Mouse (Mus musculus) right cerebral cortex, adult 18-20 months (tissue): ENCODE results near the gene Rpl9-ps6.
"Not testable (repeated sequence)": the region's sequence is repeated elsewhere in the genome, so short reads cannot be mapped to it uniquely, and the experiment has no call there.

Source experiments
- DNase-seq: peaks from one replicate; pipeline ENCODE4 v3.0.0; 2022; ENCODE audit warnings: mixed read lengths

Gene Rpl9-ps6

DNA sequence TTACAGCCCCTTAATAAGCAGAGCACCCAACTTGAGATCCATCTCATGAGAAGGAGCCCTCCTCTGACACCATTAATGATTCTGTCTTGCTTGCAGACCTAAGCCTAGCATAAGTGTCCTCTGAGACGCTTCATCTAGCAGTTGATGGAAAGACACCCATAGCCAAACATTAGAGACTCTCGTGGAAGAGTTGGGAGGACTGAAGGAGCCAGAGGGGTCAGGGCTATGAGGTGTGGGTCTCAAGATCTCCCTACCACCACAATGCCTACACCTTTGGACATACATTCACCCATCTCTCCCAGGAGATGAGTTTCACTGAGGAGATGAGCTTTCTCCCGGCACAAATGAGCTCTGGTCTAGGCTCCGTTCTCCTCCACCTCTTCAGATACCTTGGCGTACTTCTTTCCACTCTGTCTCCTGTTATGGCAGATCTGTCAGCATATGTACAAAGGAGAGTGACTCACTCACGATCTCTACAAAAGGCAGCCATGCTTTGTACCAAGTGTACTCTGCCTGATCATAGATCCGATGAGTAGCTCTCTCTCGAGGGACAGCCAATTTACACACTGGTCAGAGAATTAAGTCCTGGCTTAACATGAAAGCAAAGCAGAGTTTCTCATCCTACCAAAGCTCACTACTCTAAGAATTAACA, 14.5 kb upstream of the Rpl9-ps6 start:
- no peak for DNase-seq

DNA sequence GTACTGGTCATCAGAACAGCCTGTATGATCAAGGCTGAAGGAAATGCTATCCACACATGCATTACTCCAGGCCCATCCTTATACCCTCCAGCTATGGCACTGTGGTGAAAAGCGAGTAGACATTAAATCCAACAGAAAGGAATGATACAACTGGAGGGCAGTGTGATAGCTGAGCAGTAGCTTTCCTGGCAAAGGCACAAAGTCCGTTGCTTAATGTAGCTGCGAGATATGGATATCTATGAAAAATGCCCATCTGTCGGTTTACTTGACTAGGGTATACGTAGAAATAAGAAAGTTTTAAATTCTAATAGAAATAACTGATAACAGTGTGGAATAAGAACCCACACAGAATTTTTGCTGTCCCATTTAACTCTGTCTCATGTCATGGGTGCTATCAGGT, 13.9 kb upstream of the Rpl9-ps6 start:
- DNase-seq, result no peak

DNA sequence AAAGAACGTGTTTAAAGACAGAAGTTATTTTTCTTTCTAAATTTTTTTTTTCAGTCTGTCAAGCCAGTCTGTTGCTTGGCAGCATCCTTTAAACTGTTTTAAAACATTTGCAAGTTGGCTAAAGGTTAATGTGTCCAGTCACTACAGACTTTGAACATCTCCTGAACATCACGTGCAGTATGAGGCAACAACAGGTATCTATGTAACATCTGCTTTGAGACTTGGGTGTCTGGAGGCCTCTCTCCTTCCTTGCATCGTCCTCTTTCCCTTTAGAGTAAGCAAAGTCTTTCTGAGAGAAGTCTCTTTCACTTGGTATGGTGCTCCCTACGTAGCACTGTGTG, 10.3 kb upstream of the Rpl9-ps6 start:
- no peak for DNase-seq

DNA sequence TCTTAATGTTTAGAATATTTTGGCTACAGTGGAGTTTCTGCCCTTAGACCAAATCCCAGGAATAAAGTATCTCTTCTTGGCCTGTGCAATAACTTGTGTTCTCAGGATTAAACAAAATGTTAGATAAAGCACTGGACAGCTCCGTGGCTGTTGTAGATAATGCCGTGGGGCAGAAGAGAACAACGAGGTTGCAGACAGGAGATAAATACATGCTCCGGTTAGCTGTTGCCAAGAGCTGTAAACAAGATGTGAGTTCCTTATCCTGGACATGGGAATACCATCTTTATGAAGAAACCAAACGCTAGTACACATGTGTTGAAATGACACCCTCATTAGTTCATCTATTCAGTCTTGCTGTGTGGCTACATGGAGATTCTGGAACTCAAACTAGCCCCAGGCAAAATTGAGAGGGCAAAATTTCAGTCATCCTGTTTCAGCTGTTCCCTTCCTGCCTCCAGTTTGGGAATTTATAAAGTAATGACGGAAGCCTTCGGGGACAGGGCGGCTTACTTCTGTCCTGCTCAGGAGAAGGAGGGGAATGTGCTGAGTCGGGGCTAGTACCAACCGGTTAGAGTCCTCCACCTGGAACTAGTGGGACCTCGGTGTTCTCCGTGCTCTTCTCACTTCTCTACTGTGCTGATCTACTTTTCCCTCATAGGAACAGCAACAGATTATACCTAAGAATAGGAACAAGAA, 9.8 kb upstream of the Rpl9-ps6 start:
- DNase-seq, result no peak

DNA sequence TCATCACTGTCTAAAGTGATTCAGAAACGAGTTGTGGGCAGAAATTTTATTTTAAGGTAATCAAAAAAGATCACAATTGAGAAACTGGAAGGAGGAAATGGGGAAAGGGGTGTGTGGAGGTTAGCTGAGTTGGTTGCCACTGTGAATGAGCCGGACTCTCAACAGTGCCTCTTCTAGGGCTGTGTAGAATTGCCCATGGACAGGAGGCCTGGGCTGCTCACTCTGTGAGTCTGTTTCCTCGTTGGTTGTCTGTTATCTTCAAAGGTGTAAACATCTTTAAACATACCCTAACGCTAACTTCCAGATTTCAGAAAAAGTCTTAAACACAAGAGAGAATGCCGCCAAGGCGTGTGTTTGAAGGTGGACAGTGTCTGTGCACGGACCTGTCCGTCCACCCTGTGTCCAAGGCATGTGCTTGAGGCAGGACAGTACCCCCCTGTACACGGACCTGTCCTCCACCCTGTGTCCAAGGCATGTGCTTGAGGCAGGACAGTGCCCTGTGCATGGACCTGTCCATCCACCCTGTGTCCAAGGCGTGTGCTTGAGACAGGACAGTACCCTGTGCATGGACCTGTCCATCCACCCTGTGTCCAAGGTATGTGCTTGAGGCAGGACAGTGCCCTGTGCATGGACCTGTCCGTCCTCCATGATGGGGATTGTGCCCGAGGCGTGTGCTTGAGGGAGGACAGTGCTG, 4.3 kb upstream of the Rpl9-ps6 start:
- no peak for DNase-seq

DNA sequence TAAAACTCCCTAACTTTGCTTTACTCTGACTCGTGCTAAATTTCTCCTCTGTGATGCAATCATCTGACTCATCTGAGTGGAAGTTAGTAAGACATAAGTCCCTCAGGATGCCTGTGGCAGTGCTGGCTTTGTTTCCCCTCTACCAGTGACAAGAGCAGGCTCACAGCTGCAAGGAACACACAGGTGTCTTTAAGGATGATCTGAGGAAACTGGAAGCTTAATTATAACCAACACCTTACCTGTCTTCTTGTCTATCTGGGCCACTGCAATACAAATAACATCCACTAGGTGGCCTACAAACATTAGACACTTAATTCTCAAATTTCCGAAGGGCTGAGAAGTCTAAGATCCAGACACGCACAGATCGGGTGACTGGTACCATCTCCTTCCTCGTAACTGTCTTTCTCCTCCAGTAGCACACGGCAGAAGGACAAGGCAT, 3.7 kb upstream of the Rpl9-ps6 start:
- DNase-seq, result peak; percentile 43

DNA sequence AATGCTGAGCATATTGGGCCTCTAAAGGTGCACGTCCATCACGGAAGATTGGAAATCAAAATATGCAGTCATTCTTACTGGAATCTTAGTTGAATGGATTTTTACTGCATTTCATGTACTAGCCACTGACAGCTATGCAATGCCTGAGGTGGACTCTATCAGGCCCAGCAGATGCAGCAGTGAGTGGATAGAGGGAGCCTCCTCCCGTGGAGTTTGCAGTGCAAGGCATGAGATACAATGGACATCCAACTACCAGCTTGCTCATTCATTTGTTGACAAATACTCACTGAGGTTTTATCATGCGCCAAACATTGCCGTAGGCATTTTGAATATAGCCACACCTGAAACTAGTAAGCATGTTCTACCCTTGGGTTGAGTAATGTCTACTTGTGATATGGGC, 947 bp upstream of the Rpl9-ps6 start:
- DNase-seq, result no peak

DNA sequence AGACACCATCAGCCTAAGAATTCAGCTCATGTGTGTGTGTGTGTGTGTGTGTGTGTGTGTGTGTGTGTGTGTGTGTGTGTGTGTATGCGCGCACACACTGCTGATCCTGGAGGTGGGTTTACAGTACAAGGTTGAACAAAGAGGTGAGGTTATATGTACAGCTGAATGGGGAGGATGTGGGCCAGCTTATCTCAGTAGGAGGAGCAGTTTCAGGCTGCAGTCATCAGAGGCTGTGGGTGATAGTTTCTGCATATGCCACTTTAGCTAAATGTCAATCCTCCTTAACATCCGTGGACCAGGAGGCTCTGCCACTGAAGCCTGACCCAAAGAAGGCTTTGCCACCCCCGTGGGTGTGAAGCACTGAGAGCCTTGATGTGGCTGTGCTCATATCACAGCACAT, 1.1 kb downstream of the Rpl9-ps6 start:
- DNase-seq, result no peak

DNA sequence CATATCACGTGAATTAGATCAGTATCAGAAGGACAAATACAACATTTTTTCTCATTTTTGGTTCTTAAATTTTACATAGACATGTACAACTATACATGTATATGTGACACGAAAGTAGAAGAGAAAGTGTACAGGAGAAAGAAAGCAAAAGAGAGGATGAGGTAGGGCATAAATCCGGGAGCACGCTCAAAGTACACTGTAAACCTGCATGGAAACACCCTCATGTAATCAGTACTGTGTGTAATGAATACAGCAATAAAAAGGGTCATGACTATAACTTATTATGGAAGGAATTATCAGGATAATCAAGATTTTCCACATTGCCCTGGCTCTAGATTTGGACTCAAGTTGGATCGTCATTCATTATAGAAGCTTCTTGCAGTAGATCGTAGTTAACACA, 3.3 kb downstream of the Rpl9-ps6 start:
- DNase-seq, result no peak

DNA sequence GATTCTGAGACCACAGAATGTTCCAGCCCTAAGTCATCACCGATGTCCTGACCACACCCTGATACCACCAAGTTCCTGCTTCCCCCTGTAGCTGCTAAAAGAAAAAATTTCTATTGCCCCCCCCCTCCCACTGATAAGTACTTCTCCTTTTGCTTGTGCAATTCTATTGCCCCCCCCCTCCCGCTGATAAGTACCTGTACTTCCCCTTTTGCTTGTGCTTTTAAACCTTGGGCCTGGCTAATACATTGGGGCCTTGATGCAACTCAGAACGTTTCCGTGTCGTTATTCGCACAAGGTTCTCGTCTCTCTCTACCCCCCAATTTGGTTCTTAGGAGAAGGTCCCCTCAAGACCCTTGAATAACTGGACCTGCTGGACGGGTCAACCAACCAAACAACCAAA, 8.7 kb downstream of the Rpl9-ps6 start:
- not testable (repeated sequence) for DNase-seq

DNA sequence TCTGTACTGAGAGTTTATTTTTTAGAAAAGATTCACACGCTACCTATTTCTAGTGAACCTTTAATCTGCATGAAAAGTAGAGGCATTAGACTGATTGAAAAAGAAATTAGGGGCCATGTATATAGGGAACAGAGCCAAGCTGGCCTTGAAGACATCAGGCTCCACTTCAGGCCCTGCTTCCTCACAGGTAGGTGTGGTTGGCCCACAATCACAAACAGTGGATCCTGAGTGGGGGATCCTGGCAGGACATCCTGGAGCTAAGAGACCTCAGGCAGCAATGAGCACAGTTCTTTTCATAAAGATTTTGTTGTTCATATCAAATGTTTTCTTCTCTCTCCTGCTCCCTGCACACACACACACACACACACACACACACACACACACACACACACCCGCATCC, 9.6 kb downstream of the Rpl9-ps6 start:
- DNase-seq, result no peak

DNA sequence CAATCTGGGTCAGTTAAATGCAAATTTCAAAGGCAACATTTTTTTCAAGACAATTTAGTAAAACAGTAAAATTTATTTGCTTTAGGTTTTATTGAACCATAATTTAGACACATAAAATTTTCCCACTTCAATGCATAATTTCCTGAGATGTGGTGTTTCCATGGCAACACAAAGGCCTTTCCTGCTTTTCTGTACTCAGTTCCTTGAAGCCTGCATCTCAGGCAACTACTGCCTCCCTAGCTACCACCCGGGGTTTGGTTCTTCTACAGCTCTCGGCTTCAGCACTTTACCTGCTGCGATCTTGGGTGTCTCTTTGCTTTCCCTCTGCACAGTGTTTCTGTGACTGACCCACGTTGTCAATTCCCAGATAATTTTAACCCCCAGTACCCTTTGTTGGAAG, 14.1 kb downstream of the Rpl9-ps6 start:
- DNase-seq, result peak; percentile 42

DNA sequence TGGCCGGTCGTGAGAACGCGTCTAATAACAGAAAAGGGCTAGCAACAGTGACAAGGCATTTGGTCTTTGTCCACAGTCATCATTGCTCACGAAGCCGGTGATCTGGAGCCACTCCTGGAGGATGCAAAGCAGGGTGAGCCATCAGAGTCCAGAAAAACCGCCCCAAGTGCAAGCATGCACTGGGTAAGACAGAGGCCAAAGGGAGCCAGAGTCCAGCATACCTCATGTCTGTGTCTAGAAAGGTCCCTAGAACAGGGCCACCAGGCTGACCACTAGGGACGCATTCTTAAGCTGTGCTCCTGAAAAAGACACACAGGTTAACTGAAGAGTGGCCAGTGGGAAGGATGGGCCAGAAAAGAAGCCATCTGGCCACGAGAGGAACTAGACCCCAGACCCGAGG, 17.4 kb downstream of the Rpl9-ps6 start:
- DNase-seq, result no peak

DNA sequence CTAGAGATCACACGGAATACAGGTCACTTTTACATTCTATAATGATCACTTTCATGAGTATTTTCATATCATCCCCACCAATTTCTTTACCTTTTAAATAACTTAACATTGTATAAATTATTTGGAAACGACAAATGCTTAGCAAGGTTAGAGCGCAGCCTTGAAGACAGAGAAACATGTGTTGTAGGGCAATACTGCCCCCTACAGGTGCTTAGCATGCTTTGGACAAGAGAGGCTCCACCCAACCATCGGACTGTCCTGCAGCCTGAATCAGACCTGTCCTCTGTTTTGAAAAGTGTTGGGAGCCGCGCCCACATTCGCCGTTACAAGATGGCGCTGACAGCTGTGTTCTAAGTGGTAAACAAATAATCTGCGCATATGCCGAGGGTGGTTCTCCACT, 24.8 kb downstream of the Rpl9-ps6 start:
- no peak for DNase-seq

DNA sequence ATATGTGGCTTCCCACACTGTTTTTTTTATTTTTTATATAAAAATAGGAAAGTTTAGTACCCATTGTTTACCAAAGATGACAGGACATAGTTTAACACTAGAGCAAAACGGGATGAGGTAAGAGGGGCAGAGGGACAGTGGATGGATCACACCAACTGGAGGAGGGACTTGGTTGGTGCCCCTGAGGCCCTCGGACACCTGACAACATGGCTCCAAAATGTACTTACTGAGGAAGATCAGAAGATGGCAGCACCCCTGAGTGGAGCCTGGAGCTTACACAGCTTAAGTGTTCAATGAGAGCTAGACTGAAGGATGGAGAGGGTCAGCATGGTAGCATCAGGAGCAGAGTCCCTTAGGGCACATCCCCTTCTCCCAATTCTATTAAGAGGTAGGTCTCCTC, 27.0 kb downstream of the Rpl9-ps6 start:
- DNase-seq, result no peak

DNA sequence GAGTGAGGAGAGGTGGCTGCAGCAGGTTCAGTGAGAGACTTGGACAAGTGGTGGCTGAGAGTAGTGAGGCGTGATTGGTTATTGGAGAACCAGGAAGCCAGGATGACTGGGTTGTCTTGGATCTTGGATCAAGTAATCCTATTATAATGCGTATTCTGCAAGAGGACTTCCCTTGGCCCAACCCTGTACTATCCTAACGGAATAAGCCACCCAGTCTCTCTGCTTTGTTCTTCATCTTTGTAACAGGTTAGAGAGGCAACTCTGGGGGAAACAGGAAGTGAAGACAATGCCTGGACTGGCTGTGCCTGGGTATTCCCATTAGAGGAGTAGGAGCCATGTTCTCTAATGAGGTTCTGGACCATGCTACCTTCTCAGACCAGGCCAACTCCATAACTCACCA, 40.5 kb downstream of the Rpl9-ps6 start:
- DNase-seq, result no peak

DNA sequence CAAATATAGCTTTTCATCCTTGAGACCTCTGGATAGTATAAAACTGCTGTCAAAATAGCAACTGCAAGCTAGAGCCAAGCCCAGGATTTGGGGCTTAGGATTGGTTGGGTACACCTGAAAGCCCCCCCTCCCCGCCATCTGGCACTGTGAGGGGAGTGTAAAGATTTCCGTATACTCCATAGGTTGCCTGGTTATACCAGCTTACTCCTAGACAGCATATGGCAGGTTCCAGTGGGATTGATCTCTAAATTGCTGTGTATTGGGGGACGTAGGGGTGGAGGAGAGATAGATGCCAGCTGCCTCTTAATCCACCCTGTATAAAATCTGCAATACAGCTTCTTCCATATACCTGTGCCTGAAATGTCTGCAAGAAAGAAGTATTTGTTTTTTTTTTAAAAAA, 41.7 kb downstream of the Rpl9-ps6 start:
- DNase-seq, result no peak

DNA sequence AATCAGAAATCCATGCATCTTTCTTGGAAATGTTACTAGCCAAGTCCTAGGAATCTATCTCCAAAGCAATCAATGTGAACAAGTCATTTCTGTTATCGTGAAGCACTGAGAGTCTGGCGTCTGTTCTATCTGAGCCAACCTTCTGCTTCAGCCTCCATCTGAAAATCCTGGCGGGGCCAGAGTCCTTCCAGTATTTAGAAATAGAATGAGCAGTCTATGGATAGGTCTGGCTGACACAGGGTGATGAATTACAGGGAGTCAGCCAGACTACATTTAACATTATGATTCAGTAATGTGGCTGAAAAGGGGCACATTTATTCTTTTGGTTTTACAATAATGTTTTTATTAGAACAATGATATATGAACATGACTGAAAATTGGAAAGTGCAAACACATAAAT, 47.3 kb downstream of the Rpl9-ps6 start:
- no peak for DNase-seq

DNA sequence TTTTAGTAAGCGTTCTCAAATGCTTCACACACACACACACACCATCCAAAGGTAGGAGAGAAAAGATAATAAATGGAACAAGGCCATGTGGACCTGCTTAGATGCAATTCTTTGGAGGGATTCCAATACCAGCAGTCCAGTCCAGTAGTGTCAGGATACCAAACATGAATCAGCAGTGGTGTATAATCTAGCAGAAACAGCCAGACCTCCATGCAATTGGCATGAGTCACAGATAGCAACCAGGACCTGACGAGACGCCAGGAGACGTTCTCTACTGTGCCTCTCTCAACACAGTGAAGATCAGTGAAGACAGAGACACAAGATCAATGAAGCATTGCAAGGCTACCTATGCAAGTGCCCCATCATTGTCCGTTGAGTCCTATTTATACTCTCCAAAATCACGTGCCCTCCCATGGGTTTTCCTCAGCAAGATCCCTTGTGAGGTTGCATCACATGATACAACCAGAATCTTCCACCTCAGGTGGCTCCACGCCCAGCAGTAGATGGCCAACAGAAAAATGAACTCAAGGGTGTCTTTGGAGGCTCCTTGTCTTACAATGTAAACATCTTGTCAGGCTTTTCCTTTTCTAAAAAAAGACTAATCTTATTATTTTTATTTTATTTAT, 49.6 kb downstream of the Rpl9-ps6 start:
- DNase-seq, result no peak
